Mouse (Mus musculus) stomach, postnatal 0 days (tissue): ENCODE results near the gene Dot1l.

ENCODE experiments used
- CTCF ChIP-seq: IDR thresholded peaks from 2 replicates; pipeline ENCODE4 v1.5.1; 2016; ENCODE audit warnings: antibody characterized with exemption, low read depth, mild to moderate bottlenecking, moderate library complexity
- EP300 ChIP-seq: optimal IDR thresholded peaks from 2 replicates; pipeline ENCODE3; 2016; ENCODE audit warnings: antibody characterized with exemption

DNA sequence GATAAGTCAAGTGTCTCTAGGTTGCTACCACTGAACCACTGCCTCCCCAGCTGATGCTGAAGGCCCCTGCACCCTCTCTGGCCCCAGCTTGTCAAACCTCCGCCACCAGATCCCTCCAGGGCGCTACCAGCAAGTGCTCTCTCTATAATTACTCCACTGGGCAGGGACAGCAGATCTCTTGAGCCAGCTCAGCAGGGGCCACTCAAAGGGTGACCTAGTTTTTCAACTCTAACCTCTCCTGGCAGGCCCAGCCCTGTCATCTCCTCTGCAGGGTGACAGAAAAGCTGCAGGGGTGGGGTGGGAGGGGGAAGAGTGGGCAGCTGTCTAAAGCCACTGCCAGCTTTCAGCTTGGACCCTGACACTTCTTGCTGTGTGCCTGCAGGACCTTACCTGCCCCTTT lies 82.8 kb downstream of the Dot1l start:
- no peak for TF ChIP-seq CTCF
- no peak for TF ChIP-seq EP300
